Mouse (Mus musculus): ENCODE data around the gene Ubn1.
A peak's percentile ranks its signal among the peaks of the same experiment; 100 is the strongest.

The Ubn1 gene

DNA sequence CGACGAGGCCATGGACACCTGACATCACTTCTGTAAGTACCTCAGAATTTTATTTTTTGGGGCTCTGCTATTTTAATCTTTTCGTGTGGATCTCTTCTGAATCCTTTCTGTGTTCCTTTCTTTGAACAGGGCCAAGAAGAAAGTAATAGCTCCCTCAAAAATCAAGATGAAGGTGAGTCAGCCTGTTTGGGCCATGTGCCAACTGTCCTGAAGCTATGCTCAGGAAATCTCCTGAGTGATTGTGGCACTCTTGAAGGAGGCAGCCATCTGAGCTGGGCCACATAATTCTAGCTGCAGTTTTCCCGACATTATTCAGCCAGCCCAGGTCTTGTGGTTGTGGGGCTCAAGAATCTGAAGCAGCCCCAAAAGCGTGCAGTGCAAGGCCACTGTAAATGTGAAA lies 24.5 kb downstream of the Ubn1 start:
- no peak for DNase-seq (ENCODE audit: low spot score)

DNA sequence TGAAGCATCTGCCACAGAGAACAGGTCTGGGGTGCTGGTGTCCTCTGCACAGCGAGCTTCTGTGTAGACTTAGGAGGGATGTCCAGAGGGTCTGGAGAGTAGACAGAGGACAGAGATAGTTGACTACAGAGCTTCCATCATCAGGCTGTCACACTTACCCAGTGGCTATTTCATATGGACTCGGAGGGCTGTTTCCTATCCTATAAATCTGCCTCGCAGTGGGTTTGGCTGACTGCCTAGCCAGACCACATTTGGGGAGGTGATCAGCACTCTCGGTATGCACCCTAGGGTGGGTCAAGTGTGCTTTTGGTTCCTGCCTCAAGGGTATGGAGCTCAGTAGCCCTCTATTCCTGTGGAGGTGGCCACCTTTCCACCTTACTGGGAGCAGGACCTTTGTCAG lies 35.3 kb downstream of the Ubn1 start:
- DNase-seq (ENCODE audit: low spot score): no peak

DNA sequence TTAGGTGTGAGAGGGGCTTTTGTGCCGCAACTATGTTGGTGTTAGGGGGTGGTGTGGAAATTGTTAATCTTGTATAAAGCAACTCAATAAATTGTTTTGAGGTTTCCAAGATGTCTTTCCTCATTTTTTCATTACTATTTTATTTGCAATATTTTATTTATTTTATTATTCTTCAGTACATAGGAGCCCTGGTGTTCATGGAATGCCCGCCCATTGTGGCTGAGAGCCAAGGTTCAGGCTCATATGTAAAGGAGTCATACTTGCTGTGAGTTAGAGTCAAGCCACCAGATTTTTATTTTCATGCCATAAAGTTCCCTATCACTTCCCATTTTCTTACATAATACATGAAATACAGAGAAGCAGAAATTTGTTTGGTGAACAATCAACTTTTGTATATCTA lies 36.3 kb downstream of the Ubn1 start:
- DNase-seq (ENCODE audit: low spot score): no peak

DNA sequence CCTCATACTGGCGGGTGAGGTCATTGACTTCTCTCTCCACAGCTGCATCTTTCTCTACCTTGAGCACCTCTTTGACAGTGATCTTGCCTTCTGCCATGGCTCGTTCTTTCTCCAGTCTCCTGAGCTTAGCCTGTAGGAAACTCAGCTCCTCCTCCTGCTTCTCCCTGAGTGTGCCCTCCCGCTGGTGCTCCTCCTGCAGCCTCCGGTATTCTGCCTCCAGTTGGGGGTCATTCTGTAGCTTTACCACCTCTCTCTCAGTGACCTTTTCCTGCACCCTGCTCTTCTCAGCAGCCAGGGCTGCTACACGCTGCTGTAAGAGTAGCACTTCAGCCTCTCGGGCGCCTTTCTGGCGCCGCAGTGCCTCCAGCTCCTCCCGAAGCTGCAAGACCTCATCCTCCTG lies 39.2 kb downstream of the Ubn1 start:
- no peak for DNase-seq (ENCODE audit: low spot score)

DNA sequence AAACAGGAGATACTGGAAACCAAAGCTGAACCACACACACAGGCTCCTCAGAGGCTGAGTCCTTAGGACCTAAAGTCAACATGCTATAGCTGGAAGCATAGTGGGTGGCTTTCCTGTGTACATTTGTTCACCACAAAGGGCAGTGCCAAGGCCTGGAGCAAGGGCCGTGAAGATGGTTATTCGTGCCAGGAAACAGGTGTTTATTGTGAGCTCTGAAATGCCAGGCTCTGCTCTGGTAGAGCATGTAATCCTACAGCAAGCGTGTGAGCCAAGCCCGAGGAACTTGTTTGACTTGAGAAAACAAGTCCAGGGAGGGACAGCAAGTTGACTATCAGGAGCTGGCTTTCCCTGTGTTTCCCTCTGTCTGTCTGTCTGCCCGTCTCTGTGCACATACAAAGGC lies 43.4 kb downstream of the Ubn1 start:
- DNase-seq (ENCODE audit: low spot score): no peak

DNA sequence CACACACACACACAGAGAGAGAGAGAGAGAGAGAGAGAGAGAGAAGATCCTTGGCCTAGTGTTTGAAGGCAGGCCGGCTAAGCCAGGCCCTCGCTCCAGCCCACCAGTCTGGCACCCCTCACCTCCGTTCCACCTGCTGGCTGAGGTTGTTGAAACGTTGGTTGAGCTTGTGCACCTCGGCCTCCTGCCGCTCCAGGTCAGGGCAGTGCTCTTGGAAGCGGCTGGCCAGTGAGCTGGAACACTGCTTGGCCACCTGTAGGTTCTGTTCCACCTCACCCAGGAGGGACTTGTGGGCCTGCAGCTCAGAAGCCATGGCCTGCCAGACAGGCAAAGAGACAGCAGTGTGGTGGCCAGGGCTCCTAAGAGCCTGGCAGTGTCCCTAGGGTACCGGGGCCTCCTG lies 46.6 kb downstream of the Ubn1 start:
- DNase-seq (ENCODE audit: low spot score): no peak

DNA sequence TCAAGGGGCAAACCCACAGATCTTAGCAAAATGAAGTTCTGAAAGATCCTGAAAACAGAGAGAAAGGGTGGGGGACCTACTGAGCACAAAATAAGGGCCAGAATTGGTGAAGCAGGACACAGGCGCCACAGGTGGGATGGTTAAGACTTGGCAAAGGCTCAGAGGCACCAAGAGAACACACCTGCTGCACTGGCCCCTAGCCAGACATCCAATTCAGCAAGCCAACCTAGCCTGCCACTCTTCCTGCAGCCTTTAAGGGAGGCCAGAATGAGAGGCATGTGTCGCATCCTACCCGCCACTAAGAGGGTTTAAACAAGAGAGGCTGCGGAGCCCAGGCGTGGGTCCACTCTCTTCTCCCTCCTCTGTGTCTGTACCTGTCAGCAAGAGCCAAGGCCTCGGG lies 51.1 kb downstream of the Ubn1 start:
- DNase-seq (ENCODE audit: low spot score): no peak

DNA sequence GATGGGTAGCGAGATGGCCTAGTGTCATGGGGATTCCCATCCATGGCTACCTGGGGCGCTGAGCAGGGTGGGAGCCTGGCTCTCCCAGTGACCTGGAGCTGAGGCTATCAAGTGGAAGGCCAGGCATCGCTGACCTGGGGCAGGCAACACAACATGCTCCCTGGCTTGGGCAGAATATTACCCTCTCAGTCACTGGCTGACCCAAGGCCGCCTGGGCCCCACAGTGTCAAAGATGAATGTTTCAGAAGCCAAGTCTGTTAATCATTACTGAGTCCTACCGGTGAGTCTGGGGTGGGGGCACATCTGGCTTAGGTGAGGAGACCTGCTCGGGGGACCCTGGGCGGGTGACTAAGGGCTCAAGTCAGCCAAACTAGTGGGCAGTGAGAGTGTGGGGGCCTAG lies 60.0 kb downstream of the Ubn1 start:
- no peak for DNase-seq (ENCODE audit: low spot score)

DNA sequence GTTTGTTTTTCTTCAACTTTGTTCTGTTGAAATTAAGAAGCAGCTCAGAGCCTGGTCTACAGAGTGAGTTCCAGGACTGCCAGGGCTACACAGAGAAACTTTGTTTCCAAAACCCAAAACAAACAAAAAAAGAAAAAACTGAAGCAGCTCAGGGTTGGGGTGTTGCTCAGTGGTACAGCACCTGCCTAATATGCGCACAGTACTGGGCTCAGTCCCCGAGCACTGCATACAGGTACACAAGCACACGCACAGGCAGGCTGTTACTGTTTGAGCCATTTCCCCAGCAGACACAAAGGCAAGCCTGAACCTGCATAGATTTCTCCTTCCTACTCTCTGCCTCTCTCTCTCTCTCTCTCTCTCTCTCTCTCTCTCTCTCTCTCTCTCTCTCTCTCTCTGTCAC lies 61.2 kb downstream of the Ubn1 start:
- no peak for DNase-seq (ENCODE audit: low spot score)

DNA sequence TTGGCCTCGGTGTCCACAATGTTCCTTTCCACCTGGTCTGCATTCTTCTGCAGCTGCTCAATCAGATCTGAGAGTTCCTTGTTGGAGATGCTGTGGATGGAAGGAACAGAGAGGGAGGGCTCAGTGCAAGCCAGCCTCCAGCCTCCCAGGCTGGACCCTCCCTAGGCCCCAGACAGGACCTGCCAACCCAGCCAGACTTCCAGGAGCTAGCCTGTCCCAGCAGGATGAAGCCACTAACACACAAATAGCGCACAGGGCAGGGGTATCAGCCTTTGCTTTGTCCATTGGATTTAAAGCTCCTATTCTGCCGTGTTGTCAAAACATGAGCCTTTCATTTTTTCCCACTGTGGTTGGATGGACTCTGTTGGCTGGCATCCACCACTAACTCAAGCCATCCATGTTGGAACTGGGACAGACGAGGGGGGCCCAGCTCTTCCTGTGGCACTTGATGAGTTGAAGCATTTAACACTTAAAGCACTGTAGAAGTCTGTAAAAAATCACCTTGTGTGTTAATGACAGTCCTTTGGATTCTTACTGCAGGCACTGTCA lies 63.2 kb downstream of the Ubn1 start:
- no peak for DNase-seq (ENCODE audit: low spot score)

DNA sequence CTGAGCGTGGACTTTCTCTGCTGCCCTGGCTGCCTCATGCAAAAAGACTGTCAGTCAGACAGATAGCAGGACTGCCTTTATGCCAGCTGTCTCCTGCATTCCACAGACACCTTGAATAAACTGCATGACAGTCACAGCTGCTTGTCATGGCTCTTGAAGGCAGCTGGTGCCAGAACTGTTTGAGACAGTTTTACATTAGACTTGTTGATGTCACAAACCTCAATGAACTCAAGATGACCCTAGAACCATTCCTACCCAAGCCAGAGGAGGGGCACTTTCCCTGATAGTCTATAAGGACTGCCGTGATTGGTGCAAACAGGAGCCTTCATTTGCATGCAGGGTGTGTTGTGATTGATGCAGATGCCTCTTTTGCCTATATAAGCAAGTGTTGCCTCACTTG lies 63.7 kb downstream of the Ubn1 start:
- no peak for DNase-seq (ENCODE audit: low spot score)

DNA sequence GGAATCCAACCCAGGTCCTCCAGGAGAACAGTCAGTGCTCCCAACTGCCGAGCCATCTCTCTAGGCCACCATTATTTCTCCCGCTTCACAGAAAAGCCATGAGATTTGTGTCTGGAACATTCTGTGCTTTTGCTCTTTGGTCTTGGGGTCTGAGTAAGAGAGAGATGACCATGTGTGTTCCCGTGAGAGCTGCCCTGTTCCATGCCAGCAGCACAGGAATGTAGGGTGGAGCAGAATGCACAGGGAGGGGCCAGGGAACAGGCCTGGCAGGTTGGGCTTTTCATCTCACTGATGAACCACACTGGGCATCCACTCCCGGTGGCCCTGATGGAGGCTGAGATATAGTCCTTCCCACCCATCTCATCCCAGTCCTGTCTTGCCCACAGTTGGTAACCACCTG lies 69.5 kb downstream of the Ubn1 start:
- no peak for DNase-seq (ENCODE audit: low spot score)

DNA sequence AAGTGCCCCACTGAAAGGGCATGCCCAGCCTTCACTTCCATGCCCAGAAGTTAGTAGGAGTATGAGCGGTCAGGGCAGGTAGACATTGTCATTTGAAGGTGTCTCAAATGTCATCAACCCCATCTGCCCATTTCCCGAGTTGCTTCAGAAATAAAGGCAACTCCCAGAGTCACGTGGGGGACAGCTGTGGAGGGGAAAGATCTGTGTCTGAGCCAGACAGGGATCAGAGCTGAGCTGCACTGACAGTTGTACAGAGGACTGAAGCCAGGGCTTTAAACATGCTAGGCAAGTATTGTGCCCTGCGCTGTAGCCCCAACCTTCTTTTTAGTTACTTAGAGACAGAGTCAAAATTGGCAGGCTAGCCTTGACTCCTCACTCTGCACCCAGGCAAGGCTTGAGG lies 70.0 kb downstream of the Ubn1 start:
- DNase-seq (ENCODE audit: low spot score): no peak

DNA sequence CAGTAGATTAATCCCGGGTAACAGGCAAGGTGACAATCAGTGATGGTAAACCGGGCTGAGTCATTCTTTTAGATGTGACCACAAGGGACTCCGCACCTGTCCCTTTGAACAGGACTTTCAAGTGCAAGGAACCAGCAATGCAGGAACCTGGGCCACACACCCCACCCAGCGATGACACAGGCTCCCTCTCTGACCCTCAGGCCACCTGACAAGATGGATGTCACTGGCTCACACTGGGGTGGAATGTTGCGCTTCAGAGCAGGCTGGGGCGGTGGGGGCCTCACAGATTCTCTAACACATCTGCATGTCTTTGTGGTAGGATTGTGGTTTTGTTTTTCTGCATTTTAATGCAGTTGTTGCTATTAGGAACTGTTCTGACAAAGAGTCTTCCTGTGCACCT lies 73.6 kb downstream of the Ubn1 start:
- no peak for DNase-seq (ENCODE audit: low spot score)

DNA sequence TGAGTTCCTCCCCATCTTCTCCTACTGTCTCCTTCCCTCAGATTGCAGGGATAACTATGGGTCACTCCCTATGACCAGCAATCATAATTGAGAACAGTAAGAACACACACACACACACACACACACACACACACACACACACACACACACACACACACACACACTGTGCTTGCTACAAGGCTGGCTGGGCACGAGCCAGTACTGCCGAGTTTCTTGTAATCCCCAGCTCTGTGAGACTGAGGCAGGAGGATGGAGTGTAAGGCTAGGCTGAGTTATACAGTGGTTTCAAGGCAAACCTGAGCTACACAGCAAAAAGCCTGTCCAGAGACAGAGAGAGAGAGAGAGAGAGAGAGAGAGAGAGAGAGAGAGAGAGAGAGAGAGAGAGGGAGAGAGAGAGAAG lies 80.3 kb downstream of the Ubn1 start:
- no peak for DNase-seq (ENCODE audit: low spot score)

DNA sequence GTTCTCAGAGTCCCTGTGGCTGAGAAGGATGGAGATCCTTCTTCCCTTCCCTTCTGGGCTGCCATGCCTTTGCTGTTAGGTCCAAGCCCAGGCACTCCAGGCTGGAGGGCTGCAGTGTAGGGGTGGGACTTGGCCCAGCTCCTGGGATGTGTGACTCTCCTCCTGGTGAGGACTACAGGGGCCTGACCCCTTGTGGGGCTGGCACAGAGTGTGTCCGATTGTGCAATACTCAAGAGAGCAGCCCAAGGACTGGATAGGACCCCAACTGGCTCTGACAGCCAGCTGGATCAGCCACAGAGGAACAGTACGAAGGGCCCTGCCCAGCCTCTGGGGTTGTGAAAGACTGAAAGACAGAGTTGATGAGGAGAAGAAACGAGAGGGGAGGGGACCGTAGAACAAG lies 80.9 kb downstream of the Ubn1 start:
- no peak for DNase-seq (ENCODE audit: low spot score)

DNA sequence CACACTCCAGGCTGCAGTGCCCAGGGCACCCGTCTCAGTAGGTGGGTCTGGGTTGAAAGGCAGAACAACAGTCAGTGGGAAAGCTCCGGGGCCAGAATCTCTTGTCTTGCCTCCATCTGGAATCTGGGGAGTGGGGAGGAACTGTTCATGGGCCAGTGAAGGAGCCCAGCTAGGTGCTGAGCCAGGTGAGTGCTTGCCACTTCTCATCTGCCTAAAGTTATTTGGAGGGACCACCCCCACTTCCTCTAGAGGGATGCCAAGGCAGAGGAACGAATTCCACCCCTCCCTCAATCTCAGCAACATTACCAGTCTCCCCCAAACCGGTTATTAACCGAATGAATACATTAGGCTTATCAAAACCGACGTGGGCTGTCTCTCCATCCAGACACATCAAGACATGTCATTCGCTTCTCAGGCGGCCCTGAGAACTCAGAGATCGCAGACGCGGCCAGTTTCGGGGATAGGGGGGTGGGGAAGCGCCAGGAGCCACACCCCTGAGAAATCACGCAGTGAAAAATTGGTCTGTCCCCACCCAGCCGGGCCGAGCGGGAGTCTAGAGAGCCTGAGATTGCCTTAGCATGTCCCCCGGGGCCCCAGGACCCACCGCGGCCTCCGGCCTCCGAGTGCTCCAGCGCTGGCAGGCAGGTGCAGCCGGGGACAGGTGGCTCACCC lies 81.5 kb downstream of the Ubn1 start:
- DNase-seq (ENCODE audit: low spot score): no peak

DNA sequence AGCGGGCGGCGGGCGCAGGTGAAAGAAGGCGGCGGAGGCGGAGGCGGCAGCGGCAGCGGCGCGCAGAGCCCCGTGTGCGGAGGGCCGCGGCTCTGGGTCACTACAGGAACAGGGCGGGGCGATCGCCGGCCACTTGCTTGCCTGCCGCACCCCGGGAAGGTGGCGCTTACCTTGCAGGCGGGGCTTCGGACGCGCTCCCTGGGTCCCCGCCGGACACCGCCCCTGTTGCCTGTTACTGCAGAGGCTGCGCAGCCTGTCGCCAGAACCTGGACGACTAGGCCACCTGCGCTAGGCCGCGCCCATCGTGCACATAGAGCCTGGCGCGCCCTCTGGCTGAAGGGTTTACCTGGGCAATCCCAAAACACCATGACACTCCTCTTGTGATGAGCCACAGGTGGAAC lies 82.5 kb downstream of the Ubn1 start, which contains the start of gene Ppl:
Ppl (minus strand) TSS at position 21 of the 401 bp plus-strand sequence.
- no peak for DNase-seq (ENCODE audit: low spot score)

DNA sequence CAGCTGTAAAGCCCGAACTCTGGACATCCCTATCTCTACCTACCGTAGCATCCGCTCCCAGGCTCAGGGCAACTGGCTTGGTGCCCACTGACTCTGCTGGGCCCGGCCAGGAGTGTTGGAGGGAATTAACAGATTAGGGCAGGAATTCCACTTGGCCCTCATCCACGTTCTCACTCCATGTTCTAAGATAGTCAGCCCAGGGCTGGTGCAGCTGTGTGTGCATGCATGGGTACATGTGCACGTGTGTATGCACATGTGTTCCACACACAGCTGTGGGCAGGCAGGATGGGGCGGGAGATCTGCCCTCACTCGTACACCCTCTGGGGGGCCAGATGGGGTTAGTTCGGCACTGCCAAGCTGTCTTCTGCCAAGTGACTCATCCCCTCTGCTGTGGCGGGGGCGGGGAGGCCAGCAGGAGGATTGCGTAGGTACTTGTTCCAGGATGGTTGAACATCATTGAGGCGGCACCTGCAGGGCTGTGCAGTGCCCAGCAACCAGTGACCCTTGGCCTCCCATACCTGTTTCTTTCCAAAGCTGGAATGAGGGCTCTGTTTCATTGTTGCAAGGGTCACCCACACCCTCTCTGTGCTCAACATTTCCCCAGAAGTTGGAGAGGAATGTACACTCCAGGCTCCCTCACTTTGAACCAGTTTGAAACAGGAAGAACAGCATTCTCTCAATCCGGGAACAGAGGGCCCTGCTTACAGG lies 84.9 kb downstream of the Ubn1 start:
- peak; percentile 47 for DNase-seq (ENCODE audit: low spot score)

DNA sequence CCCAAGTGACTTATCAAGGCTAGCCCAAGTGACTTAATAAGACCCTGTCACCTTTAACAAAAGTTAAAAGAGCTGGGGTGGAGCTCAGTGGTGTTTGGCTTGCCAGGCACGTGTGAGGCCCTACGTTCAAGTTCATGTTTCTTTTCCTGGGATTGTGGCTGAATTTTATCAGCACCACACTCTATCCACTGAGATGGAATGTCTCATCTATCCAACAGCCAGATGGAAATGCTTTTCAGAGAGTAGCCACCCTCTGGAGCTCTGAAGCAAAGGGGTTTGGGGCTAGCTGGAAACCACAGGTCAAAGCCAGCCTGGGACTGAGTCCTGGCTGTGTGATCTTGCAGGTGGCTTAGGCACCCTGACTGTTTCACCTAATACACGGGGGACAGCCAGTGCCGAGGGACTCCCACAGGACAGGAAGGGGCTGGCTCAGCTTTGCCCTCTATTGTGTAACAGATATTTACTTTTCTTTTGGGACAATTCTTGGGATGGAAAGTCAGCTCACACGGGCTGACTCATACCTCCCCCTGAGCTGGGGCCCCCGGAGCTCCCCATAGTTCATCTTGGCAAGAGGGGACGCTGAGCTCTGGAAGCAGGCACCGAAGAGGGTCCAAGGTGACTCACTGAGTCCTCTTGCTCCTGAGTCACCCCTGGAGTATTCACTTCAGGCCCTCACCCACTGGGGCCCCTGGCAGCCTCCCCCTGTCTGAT lies 85.8 kb downstream of the Ubn1 start:
- no peak for DNase-seq (ENCODE audit: low spot score)

Data from layer of hippocampus, adult 9-10 months (tissue).